Mouse (Mus musculus) kidney, embryonic 14.5 days (tissue): Measurements from ENCODE around the gene Gdf2. TPM values are rescaled to one million over a fixed set of nuclear protein-coding genes. Genes with fewer than 3 reads are reported as not detected.

ENCODE experiments used
- ATAC-seq: fragments of 200-750 bp; cut with Nextera tagmentation; 2 replicates; pipeline ENCODE4 v1.8.0; 2017; ENCODE audit warnings: moderate number of reproducible peaks, mild to moderate bottlenecking, moderate TSS enrichment, moderate library complexity; ENCODE audit not compliant: low FRiP score, low TSS enrichment
- H3K27ac ChIP-seq: fragments of 300-500 bp; sonication (generic); 2 replicates; pipeline ENCODE4 v1.5.1; 2014; ENCODE audit warnings: low read depth, mild to moderate bottlenecking, low read length, moderate library complexity, mixed read lengths
- H3K27me3 ChIP-seq: fragments of 300-500 bp; sonication (generic); 2 replicates; pipeline ENCODE4 v1.6.1; 2014; ENCODE audit warnings: mild to moderate bottlenecking, low read length; ENCODE audit not compliant: control insufficient read depth, insufficient read depth
- H3K36me3 ChIP-seq: fragments of 300-500 bp; sonication (generic); 2 replicates; pipeline ENCODE4 v1.6.1; 2014; ENCODE audit warnings: low read length, mixed read lengths; ENCODE audit not compliant: control insufficient read depth, insufficient read depth
- H3K4me1 ChIP-seq: fragments of 300-500 bp; sonication (generic); 2 replicates; pipeline ENCODE4 v1.6.1; 2014; ENCODE audit warnings: low read length, mixed read lengths; ENCODE audit not compliant: control insufficient read depth, insufficient read depth
- H3K4me2 ChIP-seq: fragments of 300-500 bp; sonication (generic); replicated peaks from 2 replicates; pipeline ENCODE4 v1.6.1; 2014; ENCODE audit warnings: low read depth, mild to moderate bottlenecking, low read length
- H3K4me3 ChIP-seq: fragments of 300-500 bp; sonication (generic); 2 replicates; pipeline ENCODE4 v1.5.1; 2014; ENCODE audit warnings: mild to moderate bottlenecking, low read length
- H3K9ac ChIP-seq: fragments of 300-500 bp; sonication (generic); 2 replicates; pipeline ENCODE4 v1.6.1; 2014; ENCODE audit warnings: low read depth, mild to moderate bottlenecking, low read length, moderate library complexity
- H3K9me3 ChIP-seq: fragments of 300-500 bp; sonication (generic); 2 replicates; pipeline ENCODE4 v1.6.1; 2016; ENCODE audit warnings: low read length; ENCODE audit not compliant: control insufficient read depth
- WGBS: fragments of 180-500 bp; shearing (Covaris S2); extraction: QIAGEN DNeasy Blood & Tissue Kit; methylation state at CpG from one replicate; pipeline ENCODE4 v1.1.7; 2014; 5-methylcytosine and 5-hydroxymethylcytosine counted together
- polyA plus RNA-seq: library from polyadenylated mRNA; unstranded; fragments of >200 nt; fragmentation: Nextera tagmentation; extraction: Ambion mirVana; gene quantifications from 2 replicates; pipeline ENCODE4 v1.2.1, GENCODE M21; 2014

Gene Gdf2
- polyA plus RNA-seq, 1 experiment from 2014 or later: not detected

GRCm38 (mm10) chr14:33920727-33921559 lies 19.9 kb upstream of the Gdf2 start:
- Histone ChIP-seq H3K4me3 (no peak overlapping the region), H3K27ac (no peak overlapping the region), H3K36me3 (no peaks in the 10 kb centered on the region), H3K27me3 (peaks cover 54% of the 10 kb centered on the region), H3K4me1 (no peaks in the 10 kb centered on the region; the same call in 1 of the 2 replicates), H3K9me3 (no peaks in the 10 kb centered on the region), H3K4me2 (no peak overlapping the region), H3K9ac (no peak overlapping the region)
- ATAC-seq: no peak
- WGBS: 31% methylated on average over 14 of the region's 14 CpGs

- Histone ChIP-seq H3K27ac (no peak overlapping the region), H3K27me3 (peaks cover 62% of the 10 kb centered on the region), H3K36me3 (no peaks in the 10 kb centered on the region), H3K4me2 (peak overlapping the region; percentile 91), H3K4me3 (peak overlapping the region; percentile 65), H3K9ac (no peak overlapping the region), H3K4me1 (no peaks in the 10 kb centered on the region; the same call in 1 of the 2 replicates), H3K9me3 (no peaks in the 10 kb centered on the region)
- WGBS: 10% methylated on average over 8 of the region's 8 CpGs
- no peak for ATAC-seq
These were observed 18.1 kb upstream of the Gdf2 start for GRCm38 (mm10) chr14:33922771-33923167.

DNA sequence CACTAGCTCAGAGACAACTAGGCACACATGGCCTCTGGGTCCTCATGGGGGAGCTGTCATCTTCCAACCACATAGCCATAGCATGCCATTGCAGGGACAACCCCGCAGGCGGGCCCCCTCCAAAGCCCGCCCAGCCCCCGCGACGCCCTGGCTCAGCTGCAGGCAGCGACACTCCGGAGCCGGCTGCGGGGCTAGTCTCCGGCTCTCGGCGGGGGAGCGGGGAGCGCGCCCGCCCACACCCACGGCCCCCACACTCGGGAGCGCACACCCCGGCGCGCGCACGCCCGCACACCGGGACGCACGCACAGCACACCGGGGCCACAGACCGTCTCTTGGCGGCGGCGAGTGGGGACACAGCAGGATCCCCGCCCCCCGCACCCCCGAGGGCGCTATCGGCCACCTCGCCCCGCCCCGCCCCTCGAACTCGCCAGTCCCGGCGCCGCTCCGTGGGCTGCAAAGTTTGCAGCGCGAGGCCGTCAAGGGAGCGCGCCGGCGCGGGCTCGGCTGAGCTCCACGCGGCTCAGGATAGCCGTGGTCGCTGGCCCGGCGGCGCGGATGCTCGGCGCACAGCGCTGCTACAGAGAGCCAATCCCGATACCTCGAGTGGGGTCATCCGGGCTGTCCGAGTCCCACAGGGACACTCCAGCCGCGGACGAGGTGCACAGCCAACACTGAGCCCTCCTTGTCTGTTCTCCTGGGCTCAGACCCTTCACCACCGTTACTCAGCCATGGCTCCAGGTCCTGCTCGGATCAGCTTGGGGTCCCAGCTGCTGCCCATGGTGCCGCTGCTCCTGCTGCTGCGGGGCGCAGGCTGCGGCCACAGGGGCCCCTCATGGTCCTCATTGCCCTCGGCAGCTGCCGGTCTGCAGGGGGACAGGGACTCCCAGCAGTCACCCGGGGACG lies 17.4 kb upstream of the Gdf2 start, which contains the start of gene Gdf10:
Gene Gdf10 (plus strand): TSS at position 420 of the 903 bp plus-strand sequence.
- Histone ChIP-seq H3K27ac (no peak within 1 kb of the TSS), H3K4me3 (peak within 1 kb of the TSS; percentile 65), H3K4me2 (peak within 1 kb of the TSS; percentile 91), H3K27me3 (peaks cover 62% of the 10 kb centered on the region), H3K9me3 (no peaks in the 10 kb centered on the region), H3K4me1 (no peaks in the 10 kb centered on the region; the same call in 1 of the 2 replicates), H3K9ac (peak within 1 kb of the TSS; percentile 54), H3K36me3 (no peaks in the 10 kb centered on the region)
- WGBS: under 1% methylated on average over 73 of the region's 85 CpGs
- ATAC-seq: peak; percentile 73

GRCm38 (mm10) chr14:33931853-33932252 lies 9.0 kb upstream of the Gdf2 start:
- no peak for ATAC-seq
- no peak overlapping the region for H3K27ac ChIP-seq
- H3K4me1 ChIP-seq: no peaks in the 10 kb centered on the region
- no peaks in the 10 kb centered on the region; the same call in 1 of the 2 replicates for H3K9me3 ChIP-seq
- no peak overlapping the region for H3K4me3 ChIP-seq
- no peaks in the 10 kb centered on the region for H3K36me3 ChIP-seq
- no peak overlapping the region for H3K4me2 ChIP-seq
- 46% methylated on average over 17 of the region's 17 CpGs for WGBS
- no peak overlapping the region for H3K9ac ChIP-seq
- H3K27me3 ChIP-seq: peaks cover 26% of the 10 kb centered on the region

GRCm38 (mm10) chr14:33932935-33933703 lies 7.7 kb upstream of the Gdf2 start:
- no peaks in the 10 kb centered on the region for H3K36me3 ChIP-seq
- no peak overlapping the region for H3K9ac ChIP-seq
- H3K4me1 ChIP-seq: no peaks in the 10 kb centered on the region
- no peaks in the 10 kb centered on the region; the same call in 1 of the 2 replicates for H3K9me3 ChIP-seq
- H3K27me3 ChIP-seq: peaks cover 21% of the 10 kb centered on the region
- 60% methylated on average over 10 of the region's 10 CpGs for WGBS
- no peak overlapping the region for H3K4me2 ChIP-seq
- no peak overlapping the region for H3K27ac ChIP-seq
- H3K4me3 ChIP-seq: no peak overlapping the region
- ATAC-seq: 0 out of 2 replicates have a peak, but pooled peaks have one; percentile 50

GRCm38 (mm10) chr14:33933778-33934317 lies 7.0 kb upstream of the Gdf2 start:
- H3K4me2 ChIP-seq: no peak overlapping the region
- H3K4me1 ChIP-seq: no peaks in the 10 kb centered on the region
- 40% methylated on average over 5 of the region's 5 CpGs for whole genome bisulfite sequencing
- ATAC-seq: 0 out of 2 replicates have a peak, but pooled peaks have one; percentile 5
- H3K36me3 ChIP-seq: no peaks in the 10 kb centered on the region
- H3K4me3 ChIP-seq: no peak overlapping the region
- peaks cover 21% of the 10 kb centered on the region for H3K27me3 ChIP-seq
- H3K9me3 ChIP-seq: no peaks in the 10 kb centered on the region; the same call in 1 of the 2 replicates
- H3K9ac ChIP-seq: no peak overlapping the region
- no peak overlapping the region for H3K27ac ChIP-seq

DNA sequence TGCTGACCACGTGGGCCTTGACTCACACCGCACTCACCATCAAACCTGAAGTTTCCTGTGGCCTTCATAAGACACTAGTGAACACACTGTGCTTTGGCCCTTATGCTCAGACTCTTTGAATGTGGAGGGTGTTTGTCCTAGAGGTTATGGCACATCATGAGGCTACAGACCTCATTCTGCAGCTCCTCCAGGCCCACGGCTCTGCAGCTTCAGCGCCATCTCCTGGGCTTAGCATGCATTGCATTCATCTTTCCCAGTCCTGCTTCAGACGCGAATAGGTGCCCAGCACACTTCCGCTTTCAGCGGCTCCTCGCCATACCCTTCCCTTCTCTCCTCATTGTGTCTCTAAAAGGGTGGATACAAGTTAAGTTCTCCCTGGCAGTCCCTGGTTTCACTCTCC lies 1.7 kb upstream of the Gdf2 start:
- 29% methylated on average over 9 of the region's 9 CpGs for WGBS
- Histone ChIP-seq H3K9ac (no peak overlapping the region), H3K27me3 (no peaks in the 10 kb centered on the region), H3K4me2 (no peak overlapping the region; the same call in 1 of the 2 replicates), H3K4me1 (no peaks in the 10 kb centered on the region), H3K9me3 (no peaks in the 10 kb centered on the region; the same call in 1 of the 2 replicates), H3K36me3 (no peaks in the 10 kb centered on the region), H3K4me3 (no peak overlapping the region), H3K27ac (no peak overlapping the region)
- ATAC-seq: no peak

DNA sequence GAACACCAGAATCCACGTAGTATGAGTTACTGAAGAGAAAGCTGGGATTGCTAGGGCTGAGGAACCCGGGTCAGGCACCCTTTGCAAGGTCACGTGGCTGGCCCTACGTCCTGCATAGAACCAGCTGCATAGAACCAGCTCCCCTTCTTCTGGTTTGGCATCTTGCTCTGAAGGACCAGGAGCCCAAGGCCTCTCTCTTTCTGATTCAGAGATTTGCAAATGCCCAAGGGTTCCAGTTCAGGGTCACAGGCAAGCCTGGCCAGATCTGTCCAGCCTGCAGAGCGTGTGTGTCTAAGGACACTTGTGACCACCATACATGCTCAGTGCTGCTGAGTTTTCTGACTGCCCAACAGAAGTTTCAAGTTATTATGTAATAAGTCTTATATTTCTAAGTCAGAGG lies 1.4 kb downstream of the Gdf2 start:
- Histone ChIP-seq H3K4me3 (no peak overlapping the region), H3K27ac (no peak overlapping the region), H3K27me3 (no peaks in the 10 kb centered on the region), H3K4me1 (no peaks in the 10 kb centered on the region), H3K9ac (no peak overlapping the region), H3K4me2 (no peak overlapping the region), H3K9me3 (no peaks in the 10 kb centered on the region), H3K36me3 (no peaks in the 10 kb centered on the region)
- ATAC-seq: no peak
- WGBS: 76% methylated on average over 5 of the region's 5 CpGs
